Mouse (Mus musculus) small intestine, adult 2 months (tissue): ENCODE measurements around the gene Slc9c1.

Source experiments
- CTCF ChIP-seq: fragments of 200-500 bp; IDR thresholded peaks from 2 replicates; pipeline ENCODE4 v1.5.1; 2012; ENCODE audit warnings: low read depth, mild to moderate bottlenecking, control low read depth, inconsistent platforms, low read length, moderate library complexity, mixed read lengths; ENCODE audit not compliant: insufficient replicate concordance, insufficient read length; ENCODE audit errors: extremely low read depth
- POLR2A ChIP-seq: fragments of 200-500 bp; IDR thresholded peaks from 2 replicates; pipeline ENCODE4 v1.6.1; 2012; ENCODE audit warnings: low read depth, mild to moderate bottlenecking, control low read depth, inconsistent platforms, low read length, moderate library complexity

DNA sequence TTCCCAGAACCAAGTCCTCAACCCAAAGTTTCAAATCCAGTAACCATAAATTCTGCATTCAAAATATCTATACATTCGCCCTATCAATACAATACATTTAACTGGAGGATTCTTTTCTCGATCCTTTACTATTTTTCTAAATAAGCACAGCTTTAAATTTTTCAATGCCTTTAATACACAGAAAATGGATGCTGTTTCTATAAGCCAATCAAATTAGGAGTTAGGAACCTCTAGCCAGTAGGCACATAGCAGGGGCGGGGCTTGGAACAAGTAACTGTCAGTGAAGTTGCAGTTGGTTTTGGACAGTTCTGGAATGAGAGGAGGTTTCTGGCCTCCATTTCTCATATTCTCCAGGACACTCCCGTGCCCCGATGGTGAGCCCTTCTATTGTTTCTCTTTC, at the start of gene Slc9c1:
- TF ChIP-seq POLR2A (no peak), CTCF (no peak)
